Mouse (Mus musculus) embryonic facial prominence, embryonic 14.5 days (tissue): ENCODE measurements around the gene Slc39a3. TPM values are rescaled to one million over a fixed set of nuclear protein-coding genes. Genes with fewer than 3 reads are reported as not detected.

ENCODE experiments used
- ATAC-seq: fragments of 200-750 bp; cut with Nextera tagmentation; 2 replicates; pipeline ENCODE4 v1.8.0; 2017; ENCODE audit warnings: low read depth, moderate number of reproducible peaks, moderate TSS enrichment
- DNase-seq: peaks from one replicate; pipeline ENCODE4 v3.0.0-alpha.2; 2015; ENCODE audit warnings: low spot score
- H3K27ac ChIP-seq: fragments of 300-500 bp; sonication (generic); replicated peaks from 2 replicates; pipeline ENCODE4 v1.5.1; 2014; ENCODE audit warnings: low read depth, mild to moderate bottlenecking, low read length, moderate library complexity
- H3K27me3 ChIP-seq: fragments of 300-500 bp; sonication (generic); replicated peaks from 2 replicates; pipeline ENCODE4 v1.6.1; 2014; ENCODE audit warnings: low read length; ENCODE audit not compliant: control insufficient read depth, insufficient read depth
- H3K36me3 ChIP-seq: fragments of 300-500 bp; sonication (generic); 2 replicates; pipeline ENCODE4 v1.6.1; 2014; ENCODE audit warnings: low read length, mixed read lengths; ENCODE audit not compliant: control insufficient read depth, insufficient read depth
- H3K4me1 ChIP-seq: fragments of 300-500 bp; sonication (generic); 2 replicates; pipeline ENCODE4 v1.6.1; 2014; ENCODE audit warnings: antibody characterized with exemption, low read length; ENCODE audit not compliant: control insufficient read depth, insufficient read depth
- H3K4me2 ChIP-seq: fragments of 300-500 bp; sonication (generic); 2 replicates; pipeline ENCODE4 v1.6.1; 2014; ENCODE audit warnings: low read depth, mild to moderate bottlenecking, low read length, moderate library complexity, mixed read lengths
- H3K4me3 ChIP-seq: fragments of 300-500 bp; sonication (generic); 2 replicates; pipeline ENCODE4 v1.5.1; 2014; ENCODE audit warnings: low read depth, mild to moderate bottlenecking, low read length
- H3K9ac ChIP-seq: fragments of 300-500 bp; sonication (generic); 2 replicates; pipeline ENCODE4 v1.6.1; 2014; ENCODE audit warnings: low read depth, mild to moderate bottlenecking, low read length, moderate library complexity, mixed read lengths
- H3K9me3 ChIP-seq: fragments of 300-500 bp; sonication (generic); 2 replicates; pipeline ENCODE4 v1.6.1; 2016; ENCODE audit warnings: low read length; ENCODE audit not compliant: control insufficient read depth
- WGBS: fragments of 180-500 bp; shearing (Covaris S2); extraction: QIAGEN DNeasy Blood & Tissue Kit; methylation state at CpG from one replicate; pipeline ENCODE4 v1.1.7; 2014; 5-methylcytosine and 5-hydroxymethylcytosine counted together
- polyA plus RNA-seq: library from polyadenylated mRNA; unstranded; fragments of >200 nt; fragmentation: Nextera tagmentation; extraction: Ambion mirVana; gene quantifications from 2 replicates; pipeline ENCODE4 v1.2.1, GENCODE M21; 2014

The Slc39a3 gene
- polyA plus RNA-seq, 1 experiment from 2014 or later: 11.9 TPM

GRCm38 (mm10) chr10:81021547-81022110, 15.6 kb downstream of the Slc39a3 start:
- no peaks in the 10 kb centered on the region for H3K36me3 ChIP-seq
- H3K4me1 ChIP-seq: no peaks in the 10 kb centered on the region
- no peak overlapping the region for H3K27ac ChIP-seq
- DNase-seq (no peak), ATAC-seq (no peak)
- H3K27me3 ChIP-seq: peaks cover 36% of the 10 kb centered on the region
- H3K9ac ChIP-seq: no peak overlapping the region
- whole genome bisulfite sequencing: 13% methylated on average over 25 of the region's 26 CpGs
- H3K4me3 ChIP-seq: no peak overlapping the region
- no peaks in the 10 kb centered on the region for H3K9me3 ChIP-seq
- no peak overlapping the region for H3K4me2 ChIP-seq

GRCm38 (mm10) chr10:81020207-81020606, 17.0 kb downstream of the Slc39a3 start:
- 0 out of 2 replicates have a peak, but pooled peaks cover 1% of the 10 kb centered on the region for H3K4me1 ChIP-seq
- H3K9ac ChIP-seq: no peak overlapping the region
- ATAC-seq: no peak
- peaks cover 24% of the 10 kb centered on the region for H3K27me3 ChIP-seq
- no peaks in the 10 kb centered on the region for H3K9me3 ChIP-seq
- H3K36me3 ChIP-seq: no peaks in the 10 kb centered on the region
- H3K4me3 ChIP-seq: no peak overlapping the region
- no peak overlapping the region for H3K27ac ChIP-seq
- H3K4me2 ChIP-seq: no peak overlapping the region
- 58% methylated on average over 2 of the region's 2 CpGs for WGBS
- DNase-seq: no peak

- no peak overlapping the region for H3K4me2 ChIP-seq
- DNase-seq: no peak
- H3K27ac ChIP-seq: no peak overlapping the region
- no peak for ATAC-seq
- peaks cover 19% of the 10 kb centered on the region for H3K27me3 ChIP-seq
- H3K4me3 ChIP-seq: no peak overlapping the region
- WGBS: 76% methylated on average over 2 of the region's 6 CpGs
- H3K9me3 ChIP-seq: no peaks in the 10 kb centered on the region
- H3K9ac ChIP-seq: no peak overlapping the region
- H3K36me3 ChIP-seq: no peaks in the 10 kb centered on the region
- 0 out of 2 replicates have a peak, but pooled peaks cover 2% of the 10 kb centered on the region for H3K4me1 ChIP-seq
Observed at GRCm38 (mm10) chr10:81019687-81020086, 17.5 kb downstream of the Slc39a3 start.

- no peak for ATAC-seq
- no peaks in the 10 kb centered on the region for H3K36me3 ChIP-seq
- peak; percentile 30 for DNase-seq
Observed at GRCm38 (mm10) chr10:81018326-81018725, 18.9 kb downstream of the Slc39a3 start.

GRCm38 (mm10) chr10:81016645-81017044, 20.6 kb downstream of the Slc39a3 start:
- Histone ChIP-seq H3K4me2 (no peak overlapping the region), H3K36me3 (no peaks in the 10 kb centered on the region), H3K9ac (no peak overlapping the region), H3K27ac (no peak overlapping the region), H3K4me1 (peaks cover 8% of the 10 kb centered on the region; the same call in 1 of the 2 replicates), H3K27me3 (0 out of 2 replicates have a peak, but pooled peaks cover under 1% of the 10 kb centered on the region), H3K9me3 (no peaks in the 10 kb centered on the region), H3K4me3 (no peak overlapping the region)
- ATAC-seq: no peak
- WGBS: 5% methylated on average over 7 of the region's 7 CpGs
- DNase-seq: no peak

More at GRCm38 (mm10) chr10:81018326-81018725, 18.9 kb downstream of the Slc39a3 start:
- Histone ChIP-seq H3K4me1 (peaks cover 8% of the 10 kb centered on the region; the same call in 1 of the 2 replicates), H3K9ac (no peak overlapping the region), H3K27ac (no peak overlapping the region), H3K4me3 (no peak overlapping the region), H3K27me3 (peaks cover 12% of the 10 kb centered on the region), H3K9me3 (no peaks in the 10 kb centered on the region), H3K4me2 (no peak overlapping the region)
- WGBS: 36% methylated on average over 10 of the region's 10 CpGs

- 86% methylated on average over 2 of the region's 2 CpGs for WGBS
- ATAC-seq: no peak
- H3K4me2 ChIP-seq: no peak overlapping the region
Observed at GRCm38 (mm10) chr10:81015666-81016065, 21.6 kb downstream of the Slc39a3 start.

GRCm38 (mm10) chr10:81014393-81015384, 22.5 kb downstream of the Slc39a3 start, which contains the start of gene Gng7:
Gene Gng7, minus strand, starts transcription at chr10:81014945.
- Histone ChIP-seq H3K9ac (peak within 1 kb of the TSS; percentile 65), H3K27ac (no peak within 1 kb of the TSS), H3K4me2 (peak within 1 kb of the TSS; percentile 72), H3K9me3 (no peaks in the 10 kb centered on the region), H3K4me3 (peak within 1 kb of the TSS; percentile 49), H3K4me1 (peaks cover 8% of the 10 kb centered on the region; the same call in 1 of the 2 replicates), H3K27me3 (no peaks in the 10 kb centered on the region), H3K36me3 (no peaks in the 10 kb centered on the region)
- DNase-seq: peak; percentile 98
- WGBS: 10% methylated on average over 31 of the region's 31 CpGs
- ATAC-seq: peak; percentile 97

More at GRCm38 (mm10) chr10:81015666-81016065, 21.6 kb downstream of the Slc39a3 start:
- no peak for DNase-seq
- Histone ChIP-seq H3K27ac (no peak overlapping the region), H3K4me3 (no peak overlapping the region), H3K36me3 (no peaks in the 10 kb centered on the region), H3K27me3 (no peaks in the 10 kb centered on the region), H3K4me1 (peaks cover 8% of the 10 kb centered on the region; the same call in 1 of the 2 replicates), H3K9me3 (no peaks in the 10 kb centered on the region), H3K9ac (no peak overlapping the region)

GRCm38 (mm10) chr10:81010851-81011250, 26.4 kb downstream of the Slc39a3 start:
- DNase-seq (peak; percentile 59), ATAC-seq (no peak)
- Histone ChIP-seq H3K27ac (no peak overlapping the region), H3K9ac (no peak overlapping the region), H3K27me3 (no peaks in the 10 kb centered on the region), H3K4me2 (no peak overlapping the region), H3K4me1 (peaks cover 8% of the 10 kb centered on the region; the same call in 1 of the 2 replicates), H3K4me3 (no peak overlapping the region), H3K36me3 (no peaks in the 10 kb centered on the region), H3K9me3 (no peaks in the 10 kb centered on the region)
- 57% methylated on average over 6 of the region's 6 CpGs for WGBS
